Mouse (Mus musculus) T-cell, adult 66 days (primary cell): ENCODE data around the gene Gak. TPM values are rescaled to one million over a fixed set of nuclear protein-coding genes. Genes with fewer than 3 reads are reported as not detected.

Source experiments
- total RNA-seq, 2 experiments: library from RNA; stranded (reverse); gene quantifications; 3 replicates in 1 of 2; 4 replicates in 1 of 2; pipeline ENCODE4 v1.2.4; 2023

Gak gene
- total RNA-seq, result 100 to 1,000 TPM; 167 to 182 TPM

GRCm38 (mm10) chr5:108629634-108630483 is at the start of gene Gak, which contains the start of gene Tmem175:
TSS of gene Gak (minus strand) at chr5:108629755.
TSS of gene Tmem175 (plus strand) at chr5:108629770.

DNA sequence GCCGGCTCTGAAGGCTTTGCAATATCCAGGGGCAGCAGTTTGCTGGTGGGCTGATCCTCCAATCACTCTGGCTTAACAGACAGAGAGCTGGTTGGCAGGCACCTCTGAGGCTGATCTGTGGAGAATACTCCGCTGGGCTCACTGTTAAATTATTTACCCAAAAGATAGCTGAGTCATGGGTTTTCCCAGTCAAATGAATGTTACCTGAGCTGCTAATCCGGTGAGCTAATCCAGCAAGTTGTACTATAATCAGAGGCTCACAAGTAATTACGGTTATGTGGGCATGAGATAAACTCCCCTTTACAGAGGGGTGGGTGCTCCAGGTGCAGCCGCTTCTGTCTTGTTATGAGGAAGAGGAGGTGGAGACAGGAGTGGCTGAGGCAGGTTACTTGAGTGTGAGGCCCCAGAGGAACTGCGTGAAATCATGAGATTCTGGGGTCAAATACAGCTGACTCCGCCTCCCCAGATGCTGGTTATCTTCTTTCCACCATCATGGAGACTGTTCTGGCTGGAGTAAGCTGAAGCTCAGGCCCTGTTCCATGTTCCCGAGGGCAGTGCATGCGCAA is 45.8 kb upstream of the Gak start, which contains the start of gene Slc26a1:
Slc26a1 (minus strand) TSS at position 319 of the 566 bp plus-strand sequence.

GRCm38 (mm10) chr5:108668977-108669936 is 39.7 kb upstream of the Gak start, which contains the start of gene Dgkq:
TSS of gene Dgkq (minus strand) at chr5:108669672.

DNA sequence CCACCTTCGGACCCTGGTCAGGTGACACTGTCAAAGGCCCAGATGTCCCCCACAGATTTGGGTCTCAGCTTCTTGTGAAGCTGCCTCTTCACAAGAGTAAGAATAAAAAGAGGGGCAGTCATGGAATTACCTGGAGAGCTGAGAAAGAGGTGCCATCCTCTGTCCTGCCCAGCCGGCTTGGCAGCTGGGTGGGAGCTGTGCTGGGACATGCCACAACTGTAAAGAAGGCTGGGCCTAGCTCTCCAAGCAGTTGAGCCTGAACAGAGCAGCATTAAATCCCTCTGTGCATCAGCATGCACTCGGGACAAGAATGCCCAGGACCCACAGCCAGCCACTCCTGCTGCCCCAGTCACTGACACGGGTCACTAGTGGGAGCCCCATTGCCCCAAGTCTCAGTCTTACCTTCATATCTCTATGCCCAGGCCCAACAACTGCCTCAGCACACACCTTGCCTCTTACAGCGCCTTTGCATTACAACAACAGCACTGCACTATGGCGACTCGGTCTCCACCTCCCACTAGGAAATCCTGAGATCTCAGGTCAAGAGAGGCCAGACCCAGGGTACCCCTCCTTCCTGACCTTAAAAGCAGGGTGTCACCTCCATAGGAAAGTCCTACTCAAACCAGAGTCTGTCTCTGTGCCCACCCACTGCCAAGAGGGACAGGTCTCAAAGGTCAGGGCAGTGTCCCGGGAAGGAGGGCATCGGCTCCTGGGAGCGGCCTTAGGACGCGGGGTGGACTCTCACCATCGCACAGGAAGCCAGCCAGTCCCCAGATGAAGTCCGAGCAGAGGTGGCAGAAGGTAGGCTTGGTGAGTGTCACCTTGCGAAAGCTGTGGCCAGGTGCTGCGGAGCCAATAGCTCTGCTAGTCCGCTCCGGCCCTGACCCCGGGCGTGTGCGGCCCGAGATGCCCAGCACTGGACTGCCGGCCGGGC is 30.4 kb upstream of the Gak start, which contains the start of gene Idua:
Idua (plus strand) TSS at position 634 of the 934 bp plus-strand sequence.

GRCm38 (mm10) chr5:108549489-108550206 is 79.9 kb downstream of the Gak start, which contains the start of gene Cplx1:
TSS of gene Cplx1 (minus strand) at chr5:108550024.

Other genes starting within 250 kb of the Gak start
- not detected for gene Pde6b, start 241.4 kb downstream of the Gak start, total RNA-seq
- gene Atp5k, start 195.3 kb downstream of the Gak start, total RNA-seq, result 10 to 100 TPM; 85.9 to 95.2 TPM
- not detected for gene Mfsd7a, start 180.9 kb downstream of the Gak start, total RNA-seq
- gene Pcgf3, start 168.5 kb downstream of the Gak start, total RNA-seq, result 10 to 100 TPM; 23.0 to 23.6 TPM
- gene Cplx1, start 79.7 kb downstream of the Gak start, total RNA-seq, result not detected
- gene Tmem175, start within 50 bp of the Gak start, total RNA-seq, result 10 to 100 TPM; 25.0 to 25.9 TPM
- gene Idua, start 30.6 kb upstream of the Gak start, total RNA-seq, result 10 to 100 TPM; 28.5 to 32.1 TPM
- gene Dgkq, start 39.9 kb upstream of the Gak start, total RNA-seq, result 10 to 100 TPM; 39.3 to 43.8 TPM
- not detected for gene Slc26a1, start 45.8 kb upstream of the Gak start, total RNA-seq
- gene Fgfrl1, start 62.6 kb upstream of the Gak start, total RNA-seq, result 1 to 10 TPM; 3.7 to 6.3 TPM
- gene Rnf212, start 145.2 kb upstream of the Gak start, total RNA-seq, result not detected
- gene Tmed11, start 165.6 kb upstream of the Gak start, total RNA-seq, result not detected
- gene Vmn2r8, start 179.1 kb upstream of the Gak start, total RNA-seq, result not detected
- gene Vmn2r9, start 222.8 kb upstream of the Gak start, total RNA-seq, result not detected